Mouse (Mus musculus) myocyte (in vitro differentiated cells): ENCODE measurements at regions not wholly inside any gene's neighbourhood (a gene's known extent, or its start where the extent isn't known, plus 50 kb on each side); places are given as distances from the start of the nearest gene placed in this dataset.

Experiments
- E2F4 ChIP-seq: IDR thresholded peaks from one replicate; pipeline ENCODE4 v1.6.1; 2011; ENCODE audit warnings: mild to moderate bottlenecking, control low read depth, moderate library complexity; ENCODE audit not compliant: insufficient read depth
- POLR2A ChIP-seq: IDR thresholded peaks from one replicate; pipeline ENCODE4 v1.6.1; 2011; ENCODE audit warnings: low read depth, mild to moderate bottlenecking, control low read depth, moderate library complexity; ENCODE audit not compliant: insufficient read length
- TCF12 ChIP-seq: IDR thresholded peaks from one replicate; pipeline ENCODE4 v1.6.1; 2011; ENCODE audit warnings: mild to moderate bottlenecking, control low read depth; ENCODE audit not compliant: poor library complexity, insufficient read depth, severe bottlenecking
- USF1 ChIP-seq: IDR thresholded peaks from one replicate; pipeline ENCODE4 v1.6.1; 2011; ENCODE audit warnings: low read depth, mild to moderate bottlenecking, control low read depth, moderate library complexity

- TF ChIP-seq POLR2A = no peak
- TF ChIP-seq USF1 = no peak
- no peak for TF ChIP-seq E2F4
- no peak for TF ChIP-seq TCF12
Observed at GRCm38 (mm10) chr11:35006773-35007567, 114.1 kb upstream of the Slit3 start.
